Mouse (Mus musculus) myocyte (in vitro differentiated cells): Measurements from ENCODE around the gene Gpr171. TPM values are rescaled to one million over a fixed set of nuclear protein-coding genes. Genes with fewer than 3 reads are reported as not detected.
"Not testable (repeated sequence)": the region's sequence is repeated elsewhere in the genome, so short reads cannot be mapped to it uniquely, and the experiment has no call there.

Experiments used
- H3K27me3 ChIP-seq: one replicate; pipeline ENCODE4 v1.6.1; 2011; ENCODE audit not compliant: control insufficient read depth, insufficient read depth, insufficient read length
- H3K36me3 ChIP-seq: one replicate; pipeline ENCODE4 v1.6.1; 2011; ENCODE audit not compliant: control insufficient read depth, insufficient read depth
- H3K4me2 ChIP-seq: one replicate; pipeline ENCODE4 v1.6.1; 2011; ENCODE audit warnings: low read depth, control low read depth
- H3K4me3 ChIP-seq: one replicate; pipeline ENCODE4 v1.5.1; 2011; ENCODE audit warnings: mild to moderate bottlenecking, control low read depth, moderate library complexity
- H3K79me2 ChIP-seq: one replicate; pipeline ENCODE4 v1.6.1; 2011; ENCODE audit not compliant: control insufficient read depth, insufficient read depth
- H3ac ChIP-seq: one replicate; pipeline ENCODE4 v1.6.1; 2011; ENCODE audit not compliant: control insufficient read depth, insufficient read length
- CEBPB ChIP-seq: IDR thresholded peaks from 2 replicates; pipeline ENCODE4 v1.6.1; 2011; ENCODE audit warnings: mild to moderate bottlenecking, moderate library complexity; ENCODE audit not compliant: poor library complexity, insufficient read depth, severe bottlenecking
- E2F4 ChIP-seq: IDR thresholded peaks from one replicate; pipeline ENCODE4 v1.6.1; 2011; ENCODE audit warnings: mild to moderate bottlenecking, control low read depth, moderate library complexity; ENCODE audit not compliant: insufficient read depth
- MAX ChIP-seq: IDR thresholded peaks from one replicate; pipeline ENCODE4 v1.6.1; 2011; ENCODE audit warnings: low read depth, mild to moderate bottlenecking, control low read depth
- MYOD1 ChIP-seq, 3 experiments: IDR thresholded peaks; one replicate each; pipeline ENCODE4 v1.6.1; 2011; ENCODE audit warnings: control low read depth in 2 of 3, low read depth in 2 of 3, mild to moderate bottlenecking in 2 of 3, moderate library complexity in 1 of 3; ENCODE audit not compliant: insufficient read length in 2 of 3, control insufficient read depth in 1 of 3
- MYOG ChIP-seq, 3 experiments: IDR thresholded peaks; one replicate each; pipeline ENCODE4 v1.6.1; 2011; ENCODE audit warnings: control low read depth in 2 of 3, low read depth in 2 of 3, mild to moderate bottlenecking in 2 of 3; ENCODE audit not compliant: insufficient read length in 2 of 3, control insufficient read depth in 1 of 3, insufficient read depth in 1 of 3
- POLR2A ChIP-seq: IDR thresholded peaks from one replicate; pipeline ENCODE4 v1.6.1; 2011; ENCODE audit warnings: low read depth, mild to moderate bottlenecking, control low read depth, moderate library complexity; ENCODE audit not compliant: insufficient read length
- POLR2AphosphoS2 ChIP-seq: IDR thresholded peaks from one replicate; pipeline ENCODE4 v1.6.1; 2011; ENCODE audit warnings: low read depth, control low read depth; ENCODE audit not compliant: insufficient read length
- REST ChIP-seq: IDR thresholded peaks from one replicate; pipeline ENCODE4 v1.6.1; 2011; ENCODE audit warnings: mild to moderate bottlenecking, control low read depth, moderate library complexity; ENCODE audit not compliant: insufficient read depth, insufficient read length
- SRF ChIP-seq: IDR thresholded peaks from one replicate; pipeline ENCODE4 v1.6.1; 2011; ENCODE audit warnings: low read depth; ENCODE audit not compliant: control insufficient read depth, insufficient read length
- TCF12 ChIP-seq: IDR thresholded peaks from one replicate; pipeline ENCODE4 v1.6.1; 2011; ENCODE audit warnings: mild to moderate bottlenecking, control low read depth; ENCODE audit not compliant: poor library complexity, insufficient read depth, severe bottlenecking
- TCF3 ChIP-seq: IDR thresholded peaks from one replicate; pipeline ENCODE4 v1.6.1; 2011; ENCODE audit warnings: low read depth, control low read depth; ENCODE audit not compliant: insufficient read length
- USF1 ChIP-seq: IDR thresholded peaks from one replicate; pipeline ENCODE4 v1.6.1; 2011; ENCODE audit warnings: low read depth, mild to moderate bottlenecking, control low read depth, moderate library complexity
- polyA plus RNA-seq: library from polyadenylated mRNA; unstranded; fragments of >200 nt; fragmentation: generic; extraction: Trizol; gene quantifications from one replicate; pipeline ENCODE4 v1.2.1, GENCODE M21; 2012; ENCODE audit warnings: missing spikeins

Gpr171 gene
- polyA plus RNA-seq, 1 experiment: not detected

DNA sequence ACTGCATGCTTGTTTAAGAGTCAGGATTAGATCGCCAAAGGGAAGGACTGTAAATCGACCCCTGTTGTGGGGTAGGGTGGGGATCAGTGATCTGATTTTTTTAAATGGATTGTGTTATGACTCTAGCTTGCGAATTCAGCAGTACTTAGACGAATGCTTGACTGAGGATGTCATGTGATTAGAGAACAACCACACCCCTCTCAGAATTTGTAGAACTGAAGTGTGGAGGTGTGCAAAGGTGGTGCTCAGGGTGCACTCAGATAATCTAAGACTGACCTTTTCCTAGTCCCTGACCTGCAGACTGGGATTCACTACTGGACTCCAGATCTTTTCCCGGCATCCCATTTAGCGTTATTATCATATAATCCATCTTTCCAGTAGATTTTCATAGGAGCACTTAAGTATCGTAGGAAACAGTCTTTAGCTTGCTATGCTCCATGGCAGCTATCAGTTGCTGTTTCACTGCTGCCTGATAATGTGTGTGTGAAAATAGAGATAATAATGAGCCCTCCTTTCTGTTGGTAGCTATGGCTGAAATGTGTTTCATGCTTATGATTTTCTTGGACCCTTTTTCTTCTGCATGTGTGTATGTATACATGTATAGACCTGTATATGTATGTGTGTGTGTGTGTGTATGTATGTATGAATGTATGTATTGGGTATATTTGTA is 20.3 kb upstream of the Gpr171 start:
- Histone ChIP-seq H3ac (no peak overlapping the region), H3K4me2 (no peak overlapping the region), H3K36me3 (no peaks in the 10 kb centered on the region), H3K27me3 (no peaks in the 10 kb centered on the region), H3K79me2 (no peaks in the 10 kb centered on the region), H3K4me3 (no peak overlapping the region)
- TF ChIP-seq CEBPB: no peak
- TF ChIP-seq MAX: no peak
- no peak for TF ChIP-seq REST
- TF ChIP-seq POLR2AphosphoS2: no peak
- no peak for TF ChIP-seq POLR2A
- no peak for TF ChIP-seq SRF
- TF ChIP-seq MYOG (IDR thresholded peaks at IDR 0.05; ENCODE audit: control insufficient read depth in 1 of 3, insufficient read depth in 1 of 3, insufficient read length in 2 of 3, low read depth in 2 of 3): no peak

- H3K4me2 ChIP-seq: no peak overlapping the region
- no peak overlapping the region for H3ac ChIP-seq
- H3K4me3 ChIP-seq: no peak overlapping the region
- TF ChIP-seq MYOD1 (IDR thresholded peaks at IDR 0.05; ENCODE audit: control insufficient read depth in 1 of 3, insufficient read length in 2 of 3, low read depth in 2 of 3) (no peak), TCF3 (no peak), SRF (no peak), USF1 (no peak), POLR2A (no peak), E2F4 (no peak), REST (no peak), TCF12 (no peak), MYOG (IDR thresholded peaks at IDR 0.05; ENCODE audit: control insufficient read depth in 1 of 3, insufficient read depth in 1 of 3, insufficient read length in 2 of 3, low read depth in 2 of 3) (no peak), MAX (no peak), CEBPB (no peak), POLR2AphosphoS2 (no peak)
- H3K36me3 ChIP-seq: no peaks in the 10 kb centered on the region
- no peaks in the 10 kb centered on the region for H3K79me2 ChIP-seq
- H3K27me3 ChIP-seq: no peaks in the 10 kb centered on the region
Measured at GRCm38 (mm10) chr3:59121067-59121730, 19.6 kb upstream of the Gpr171 start.

DNA sequence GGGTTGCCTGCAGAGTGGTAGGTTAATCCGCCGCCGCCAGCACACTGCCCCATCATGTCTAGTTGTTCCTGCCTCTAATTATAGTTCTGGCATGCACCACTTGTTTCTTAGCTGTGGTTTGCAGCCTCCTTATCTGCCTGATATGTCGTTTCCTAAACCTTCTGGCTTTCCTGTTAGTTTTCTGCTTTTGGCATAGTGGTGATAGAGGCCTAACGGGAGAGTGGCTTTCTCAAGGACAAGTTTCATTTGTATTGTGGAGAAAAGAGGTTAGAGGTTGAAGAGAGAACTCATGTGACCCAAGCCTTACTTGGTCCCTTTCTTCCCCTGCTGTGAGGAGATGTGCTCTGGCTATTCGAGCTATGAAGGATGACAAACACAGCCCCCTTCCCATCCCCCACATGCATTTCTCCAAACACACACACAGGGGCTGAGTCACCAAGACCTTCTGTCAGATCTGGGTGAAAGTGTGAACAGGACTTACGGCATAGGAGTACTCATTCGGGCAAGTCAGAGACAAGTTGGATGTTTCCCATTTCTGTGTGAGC is 12.4 kb upstream of the Gpr171 start:
- H3K4me2 ChIP-seq: no peak overlapping the region
- H3ac ChIP-seq: no peak overlapping the region
- TF ChIP-seq TCF3: no peak
- TF ChIP-seq CEBPB: no peak
- no peak for TF ChIP-seq MAX
- no peak for TF ChIP-seq TCF12
- no peak for TF ChIP-seq MYOG (IDR thresholded peaks at IDR 0.05; ENCODE audit: control insufficient read depth in 1 of 3, insufficient read depth in 1 of 3, insufficient read length in 2 of 3, low read depth in 2 of 3)
- TF ChIP-seq SRF: no peak
- no peak for TF ChIP-seq POLR2AphosphoS2
- no peak for TF ChIP-seq MYOD1 (IDR thresholded peaks at IDR 0.05; ENCODE audit: control insufficient read depth in 1 of 3, insufficient read length in 2 of 3, low read depth in 2 of 3)
- TF ChIP-seq POLR2A: no peak
- TF ChIP-seq USF1: no peak
- no peak for TF ChIP-seq REST
- H3K4me3 ChIP-seq: no peak overlapping the region
- H3K27me3 ChIP-seq: no peaks in the 10 kb centered on the region
- H3K36me3 ChIP-seq: no peaks in the 10 kb centered on the region
- H3K79me2 ChIP-seq: no peaks in the 10 kb centered on the region

- H3K79me2 ChIP-seq, H3K4me3 ChIP-seq, H3ac ChIP-seq, H3K27me3 ChIP-seq, H3K36me3 ChIP-seq, H3K4me2 ChIP-seq: not testable (repeated sequence)
Measured at GRCm38 (mm10) chr3:59113291-59113690, 11.7 kb upstream of the Gpr171 start.

DNA sequence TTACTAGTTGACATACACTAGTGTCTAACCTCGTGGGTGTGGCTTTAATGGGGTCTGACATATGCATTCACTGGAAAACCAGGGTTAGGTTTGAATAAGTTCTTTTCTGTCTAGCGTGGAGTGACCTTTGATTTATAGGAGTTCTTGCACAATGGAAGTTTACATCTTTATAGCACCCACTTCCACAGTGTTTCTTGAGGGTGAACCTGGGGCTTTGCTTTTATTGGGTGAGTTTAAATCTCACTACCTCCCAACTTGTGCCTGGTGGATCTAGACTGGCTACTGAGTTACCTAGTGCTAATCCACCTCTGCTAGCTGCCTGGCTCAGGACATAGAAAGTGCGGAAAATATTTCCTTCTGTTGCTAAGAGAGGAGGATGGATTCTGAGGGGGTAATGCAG is 10.3 kb upstream of the Gpr171 start:
- Histone ChIP-seq H3K4me3 (no peak overlapping the region), H3K4me2 (no peak overlapping the region), H3K79me2 (no peaks in the 10 kb centered on the region), H3K27me3 (no peaks in the 10 kb centered on the region), H3K36me3 (no peaks in the 10 kb centered on the region), H3ac (no peak overlapping the region)
- TF ChIP-seq MYOD1 (IDR thresholded peaks at IDR 0.05; ENCODE audit: control insufficient read depth in 1 of 3, insufficient read length in 2 of 3, low read depth in 2 of 3): no peak
- no peak for TF ChIP-seq USF1
- TF ChIP-seq SRF: no peak
- no peak for TF ChIP-seq CEBPB
- no peak for TF ChIP-seq REST
- no peak for TF ChIP-seq MYOG (IDR thresholded peaks at IDR 0.05; ENCODE audit: control insufficient read depth in 1 of 3, insufficient read depth in 1 of 3, insufficient read length in 2 of 3, low read depth in 2 of 3)
- no peak for TF ChIP-seq POLR2AphosphoS2
- no peak for TF ChIP-seq TCF12

DNA sequence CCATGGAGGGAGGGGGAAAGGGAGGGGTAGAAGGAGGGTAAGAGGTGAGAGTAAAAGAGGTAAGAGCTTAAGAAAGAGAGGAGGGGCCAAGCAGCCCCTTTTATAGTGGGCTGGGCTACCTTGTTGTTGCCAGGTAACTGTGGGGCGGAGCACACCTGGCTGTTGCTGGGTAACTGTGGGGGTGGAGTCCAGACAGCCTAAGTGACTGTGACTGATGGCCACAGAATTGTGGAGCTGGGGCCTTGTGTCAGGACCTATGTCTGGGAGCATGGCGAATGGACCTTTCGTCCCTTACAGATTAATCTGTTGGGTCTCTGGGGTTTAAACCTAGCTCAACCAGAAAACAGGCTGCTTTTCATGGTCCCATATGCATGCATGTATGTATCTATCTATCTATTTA is 8.2 kb upstream of the Gpr171 start:
- not testable (repeated sequence) for H3K79me2 ChIP-seq, H3K36me3 ChIP-seq, H3K27me3 ChIP-seq, H3K4me3 ChIP-seq, H3ac ChIP-seq, H3K4me2 ChIP-seq
